Mouse (Mus musculus) brown adipose tissue, adult 24 weeks (tissue): Measurements from ENCODE around the gene Smug1. TPM values are rescaled to one million over a fixed set of nuclear protein-coding genes. Genes with fewer than 3 reads are reported as not detected.

Experiments
- H3K27ac ChIP-seq: fragments of 200-500 bp; replicated peaks from 2 replicates; pipeline ENCODE4 v1.5.1; 2012; ENCODE audit warnings: low read depth, mild to moderate bottlenecking, low read length
- H3K4me1 ChIP-seq: fragments of 200-500 bp; 2 replicates; pipeline ENCODE4 v1.6.1; 2012; ENCODE audit warnings: low read length, mixed read lengths; ENCODE audit not compliant: control insufficient read depth, insufficient read depth, insufficient read length
- H3K4me3 ChIP-seq: fragments of 200-500 bp; 2 replicates; pipeline ENCODE4 v1.5.1; 2012; ENCODE audit warnings: low read depth, mild to moderate bottlenecking, low read length, moderate library complexity; ENCODE audit not compliant: insufficient read depth
- polyA plus RNA-seq: library from polyadenylated mRNA; stranded (reverse); fragments of >200 nt; gene quantifications from 2 replicates; pipeline ENCODE4 v1.2.4, GENCODE M21; 2012; ENCODE audit not compliant: missing spikeins, insufficient read depth, insufficient read length

Gene Smug1
- polyA plus RNA-seq = 6.3 and 10.1 TPM in 2 replicates

DNA sequence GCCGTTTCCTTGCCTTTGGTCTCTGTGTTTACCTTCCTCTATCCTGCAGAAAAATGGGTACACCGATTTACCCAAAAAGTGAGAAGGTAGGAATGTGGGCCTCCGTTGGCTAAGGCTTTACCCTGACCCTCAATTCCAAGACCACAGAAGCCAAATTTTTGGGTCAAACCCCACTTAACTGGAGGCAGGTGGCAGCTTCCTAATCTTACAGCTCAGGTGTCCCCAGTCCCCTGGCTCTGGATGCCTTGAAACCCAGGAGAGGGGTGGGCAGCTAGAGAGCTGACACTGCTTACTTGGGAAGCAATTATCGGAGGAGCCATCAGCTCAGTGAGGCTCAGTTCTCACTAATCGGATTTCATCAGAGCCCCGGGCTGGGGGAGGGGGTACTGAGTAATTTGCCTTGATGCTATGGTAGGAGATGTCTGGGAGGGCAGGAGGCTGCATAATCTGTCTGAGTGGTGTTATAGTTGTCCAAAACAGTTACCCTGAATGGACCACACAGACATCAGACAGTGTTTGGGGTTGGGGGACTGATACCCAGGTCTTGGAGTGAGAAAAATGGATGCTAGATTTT lies at the start of gene Smug1:
Gene Smug1, minus strand, starts transcription at position 51 of the 574 bp plus-strand sequence.
- Histone ChIP-seq H3K4me1 (0 out of 2 replicates have a peak, but pooled peaks cover 2% of the 10 kb centered on the region), H3K27ac (no peak within 1 kb of the TSS), H3K4me3 (no peak within 1 kb of the TSS)

DNA sequence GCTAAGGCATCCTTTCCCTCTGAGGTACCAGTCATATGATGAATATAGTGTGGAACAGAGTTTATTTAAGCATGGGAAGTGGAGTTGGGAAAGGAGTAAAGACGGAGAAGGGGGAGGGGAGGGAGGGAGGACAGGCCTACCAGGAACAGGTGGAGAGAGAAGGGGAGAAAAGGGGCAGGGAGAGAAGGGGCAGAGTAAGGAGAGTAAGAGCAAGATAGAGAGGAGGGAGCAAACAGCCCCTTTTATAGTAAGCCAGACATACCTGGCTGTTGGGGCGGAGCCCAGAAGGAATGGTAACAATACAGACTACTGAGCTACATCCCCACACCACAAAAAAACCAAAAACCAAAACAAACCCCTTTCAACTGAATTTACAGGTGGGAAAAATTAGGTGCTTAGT lies 49.2 kb upstream of the Smug1 start:
- Histone ChIP-seq H3K4me1 (peaks cover 2% of the 10 kb centered on the region; the same call in 1 of the 2 replicates), H3K27ac (no peak overlapping the region), H3K4me3 (no peak overlapping the region)

DNA sequence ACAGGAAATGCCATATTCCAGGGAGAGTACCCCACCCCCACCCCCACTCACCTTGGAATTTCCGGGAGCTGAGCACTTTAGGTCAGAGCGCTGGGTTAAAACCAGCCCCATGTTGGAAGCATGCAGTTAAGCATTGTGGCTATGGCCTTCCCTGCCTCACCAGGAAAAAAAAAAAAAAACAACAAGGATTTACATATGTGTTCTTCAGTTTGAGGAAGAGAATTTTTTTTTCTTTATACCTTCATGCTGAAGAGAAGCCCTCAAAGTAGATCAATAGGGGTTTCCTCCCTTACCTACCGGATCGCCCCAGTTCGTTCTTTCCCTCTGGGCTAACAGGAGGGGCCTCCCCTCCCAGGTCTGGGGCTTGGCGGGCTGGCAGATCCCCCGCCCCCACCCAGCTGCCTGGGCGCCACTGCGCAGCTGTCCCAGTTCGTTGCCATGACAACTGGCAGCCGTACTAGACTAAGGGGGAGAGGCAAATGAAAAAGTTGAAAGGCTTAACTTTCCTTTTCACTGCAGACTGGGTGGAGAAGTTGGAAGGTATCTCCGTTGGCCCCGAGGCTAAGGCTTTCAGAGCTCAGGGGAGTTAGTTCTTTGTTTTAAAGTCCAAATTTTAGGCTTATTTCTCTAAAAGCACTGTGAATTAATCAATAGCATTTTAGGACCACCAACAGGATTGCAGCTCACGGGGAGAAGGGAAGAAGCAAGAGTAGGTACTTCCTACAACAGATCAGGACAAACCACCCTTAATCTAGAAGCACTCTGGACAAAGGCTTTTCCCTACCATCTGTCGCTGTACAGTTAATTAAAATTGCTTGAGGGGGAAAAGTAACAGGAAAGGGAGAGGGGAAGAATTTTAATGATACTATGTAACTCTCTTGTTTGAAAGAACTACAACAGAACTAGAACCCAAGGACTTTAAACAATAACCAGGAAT lies 48.3 kb upstream of the Smug1 start:
- Histone ChIP-seq H3K27ac (peak overlapping the region; percentile 90), H3K4me3 (peak overlapping the region; percentile 82)

GRCm38 (mm10) chr15:103214149-103214548 lies 47.3 kb upstream of the Smug1 start:
- no peak overlapping the region; the same call in 1 of the 2 replicates for H3K27ac ChIP-seq
- H3K4me3 ChIP-seq = no peak overlapping the region
- no peaks in the 10 kb centered on the region; the same call in 1 of the 2 replicates for H3K4me1 ChIP-seq

More for the DNA sequence above, 48.3 kb upstream of the Smug1 start:
- H3K4me1 ChIP-seq = no peaks in the 10 kb centered on the region; the same call in 1 of the 2 replicates

DNA sequence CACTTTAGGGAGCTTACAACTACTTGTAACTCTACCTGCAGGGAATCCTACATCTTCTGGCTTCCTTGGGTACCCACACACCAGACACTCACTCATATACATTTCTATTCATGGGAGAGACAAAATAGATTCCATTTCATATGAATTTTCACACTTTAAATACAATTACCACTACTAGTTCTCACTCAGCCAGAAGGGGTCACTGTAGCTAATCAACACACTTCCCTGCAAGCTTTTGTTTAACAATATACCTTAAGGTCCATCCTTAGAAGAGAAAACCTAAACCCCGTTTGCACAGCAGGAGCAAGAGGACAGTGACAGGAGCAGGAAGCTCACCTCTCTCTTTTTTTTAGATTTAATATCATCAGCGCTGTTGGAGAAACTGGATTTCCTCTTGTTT lies 38.3 kb upstream of the Smug1 start:
- Histone ChIP-seq H3K4me3 (no peak overlapping the region), H3K4me1 (no peaks in the 10 kb centered on the region), H3K27ac (no peak overlapping the region)

DNA sequence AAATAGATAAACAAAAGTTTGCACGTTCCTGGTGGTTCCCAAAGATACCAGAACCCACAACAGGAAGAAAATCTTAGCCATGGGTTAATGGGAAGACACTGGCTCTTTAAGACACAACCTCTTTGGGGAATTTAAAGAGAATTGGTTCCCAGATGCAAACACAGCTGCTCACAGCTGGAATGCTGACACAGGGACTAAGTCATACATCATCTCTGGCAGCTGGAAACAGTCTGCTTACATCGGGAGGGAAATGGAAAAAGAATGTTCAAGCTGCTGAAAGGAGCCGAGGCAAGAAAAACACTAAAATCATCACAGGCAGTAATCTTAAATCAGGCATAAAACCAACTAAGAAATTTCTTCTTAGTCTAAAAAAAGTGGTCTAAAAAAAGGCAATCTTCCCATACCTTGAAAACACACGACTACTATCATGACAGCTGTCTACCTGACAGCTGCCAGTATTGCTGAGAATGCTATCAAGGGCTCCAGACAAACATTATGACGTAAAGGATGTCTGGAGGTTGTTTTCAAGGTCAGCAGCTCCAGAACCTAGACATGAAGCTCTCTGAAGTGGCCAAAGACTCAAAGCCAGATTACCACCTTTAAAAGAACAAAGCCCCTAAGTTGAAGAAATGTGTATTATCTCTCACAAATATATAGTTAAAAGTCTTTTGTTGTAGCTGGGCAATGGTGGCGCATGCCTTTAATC lies 35.3 kb upstream of the Smug1 start:
- no peaks in the 10 kb centered on the region for H3K4me1 ChIP-seq
- no peak overlapping the region for H3K4me3 ChIP-seq
- no peak overlapping the region for H3K27ac ChIP-seq

- no peak overlapping the region for H3K27ac ChIP-seq
- H3K4me1 ChIP-seq = no peaks in the 10 kb centered on the region
- H3K4me3 ChIP-seq = no peak overlapping the region
These were observed 30.9 kb upstream of the Smug1 start for GRCm38 (mm10) chr15:103197785-103198184.

- H3K27ac ChIP-seq = no peak overlapping the region
- no peak overlapping the region for H3K4me3 ChIP-seq
- H3K4me1 ChIP-seq = no peaks in the 10 kb centered on the region
These were observed 29.9 kb upstream of the Smug1 start for GRCm38 (mm10) chr15:103196835-103197234.

- Histone ChIP-seq H3K27ac (peak overlapping the region; percentile 56), H3K4me3 (no peak overlapping the region), H3K4me1 (no peaks in the 10 kb centered on the region)
These were observed 26.7 kb upstream of the Smug1 start for GRCm38 (mm10) chr15:103193606-103194005.

- no peaks in the 10 kb centered on the region for H3K4me1 ChIP-seq
- no peak overlapping the region for H3K4me3 ChIP-seq
- H3K27ac ChIP-seq = no peak overlapping the region
These were observed 23.9 kb upstream of the Smug1 start for GRCm38 (mm10) chr15:103190531-103191462.

- no peak overlapping the region for H3K27ac ChIP-seq
- H3K4me1 ChIP-seq = no peaks in the 10 kb centered on the region
- no peak overlapping the region for H3K4me3 ChIP-seq
These were observed 23.2 kb upstream of the Smug1 start for GRCm38 (mm10) chr15:103190083-103190482.

- Histone ChIP-seq H3K4me1 (no peaks in the 10 kb centered on the region; the same call in 1 of the 2 replicates), H3K4me3 (no peak overlapping the region), H3K27ac (no peak overlapping the region)
These were observed 20.9 kb upstream of the Smug1 start for GRCm38 (mm10) chr15:103187803-103188202.

DNA sequence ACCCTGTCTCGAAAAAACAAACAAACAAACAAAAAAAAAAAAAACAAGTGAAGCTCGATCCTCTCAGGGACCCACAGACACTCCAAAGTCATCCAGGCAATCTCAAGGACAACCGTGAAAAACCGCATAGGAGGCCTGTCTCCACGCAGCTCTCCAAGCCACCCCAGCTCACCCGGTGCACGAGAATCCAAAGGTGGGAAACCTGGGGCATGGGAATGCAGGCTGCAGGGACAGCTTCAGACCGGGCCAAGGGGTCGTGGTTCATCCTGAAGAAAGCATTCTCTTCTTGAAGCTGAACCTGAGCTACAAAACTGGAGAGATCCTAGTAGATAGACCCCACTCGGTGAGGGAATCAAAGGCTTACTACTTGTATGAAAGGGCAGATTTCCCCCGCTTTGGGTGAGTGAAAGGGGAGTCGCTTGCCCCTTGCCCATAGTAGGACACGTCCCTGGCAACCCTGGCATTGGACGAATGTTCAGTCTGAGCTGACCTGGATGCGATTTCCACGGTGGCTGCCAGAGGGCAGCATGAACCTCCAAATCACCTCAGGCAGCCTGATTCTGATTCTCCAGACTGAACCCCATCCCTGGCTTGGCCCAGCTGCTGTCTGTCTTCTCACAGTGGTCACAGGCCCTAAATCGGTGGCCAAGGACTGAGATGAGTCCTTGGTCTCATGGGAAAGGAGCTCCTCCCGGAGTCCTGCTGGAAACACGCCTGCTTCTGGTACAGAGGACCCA lies 18.7 kb upstream of the Smug1 start:
- H3K4me3 ChIP-seq = no peak overlapping the region
- H3K27ac ChIP-seq = no peak overlapping the region
- H3K4me1 ChIP-seq = no peaks in the 10 kb centered on the region; the same call in 1 of the 2 replicates
